Mouse (Mus musculus) activated CD4-positive, CD25-positive, alpha-beta regulatory T cell (primary cell): ENCODE measurements around the gene Ttbk2. TPM values are rescaled to one million over a fixed set of nuclear protein-coding genes. Genes with fewer than 3 reads are reported as not detected.

Experiments
- polyA plus RNA-seq, 2 experiments: library from polyadenylated mRNA; unstranded; fragments of 100-300 nt; shearing (Covaris generic); gene quantifications; one replicate each; pipeline ENCODE4 v1.2.1; 2017

The Ttbk2 gene
- polyA plus RNA-seq, result 1 to 10 TPM in 1 of 2 experiments, under 1 TPM in 1; 0.57 to 2.2 TPM

GRCm38 (mm10) chr2:120850424-120851082 is at the start of gene Ttbk2:
TSS of gene Ttbk2 (minus strand) at chr2:120850604.

GRCm38 (mm10) chr2:120849449-120850423 is 668 bp downstream of the Ttbk2 start, which contains the start of gene Cdan1:
TSS of gene Cdan1 (minus strand) at chr2:120850128.

Other genes with a start within 250 kb of the Ttbk2 start
- gene Haus2, start 241.2 kb downstream of the Ttbk2 start, polyA plus RNA-seq, result 10 to 100 TPM; 17.6 to 26.7 TPM
- 10 to 100 TPM; 21.5 to 31.3 TPM for gene Lrrc57, start 241.1 kb downstream of the Ttbk2 start, polyA plus RNA-seq
- 1 to 10 TPM; 1.2 to 1.3 TPM for gene Stard9, start 221.5 kb downstream of the Ttbk2 start, polyA plus RNA-seq
- 10 to 100 TPM; 23.1 to 27.2 TPM for gene Cdan1, start 476 bp downstream of the Ttbk2 start, polyA plus RNA-seq
- gene Ubr1, start 120.1 kb upstream of the Ttbk2 start, polyA plus RNA-seq, result 10 to 100 TPM; 40.6 to 50.9 TPM
- gene Tmem62, start 126.4 kb upstream of the Ttbk2 start, polyA plus RNA-seq, result 10 to 100 TPM; 21.8 to 25.6 TPM
- gene Ccndbp1, start 157.8 kb upstream of the Ttbk2 start, polyA plus RNA-seq, result 100 to 1,000 TPM; 132 to 161 TPM
- gene Epb42, start 186.5 kb upstream of the Ttbk2 start, polyA plus RNA-seq, result 1 to 10 TPM in 1 of 2 experiments, not detected in 1; 1.2 TPM
- gene Tgm5, start 235.2 kb upstream of the Ttbk2 start, polyA plus RNA-seq, result under 1 TPM in 1 of 2 experiments, not detected in 1; 0.31 TPM